Mouse (Mus musculus) naive thymus-derived CD4-positive, alpha-beta T cell, adult 2 months (primary cell): Measurements from ENCODE around the gene Lrfn4.

Experiments
- DNase-seq: peaks from one replicate; pipeline ENCODE4 v3.0.0-alpha.2; 2011; ENCODE audit warnings: low read depth

Lrfn4 gene

GRCm38 (mm10) chr19:4569356-4570236, 45.9 kb downstream of the Lrfn4 start:
- no peak for DNase-seq

- DNase-seq: no peak
Measured at GRCm38 (mm10) chr19:4568832-4569231, 46.6 kb downstream of the Lrfn4 start.

DNA sequence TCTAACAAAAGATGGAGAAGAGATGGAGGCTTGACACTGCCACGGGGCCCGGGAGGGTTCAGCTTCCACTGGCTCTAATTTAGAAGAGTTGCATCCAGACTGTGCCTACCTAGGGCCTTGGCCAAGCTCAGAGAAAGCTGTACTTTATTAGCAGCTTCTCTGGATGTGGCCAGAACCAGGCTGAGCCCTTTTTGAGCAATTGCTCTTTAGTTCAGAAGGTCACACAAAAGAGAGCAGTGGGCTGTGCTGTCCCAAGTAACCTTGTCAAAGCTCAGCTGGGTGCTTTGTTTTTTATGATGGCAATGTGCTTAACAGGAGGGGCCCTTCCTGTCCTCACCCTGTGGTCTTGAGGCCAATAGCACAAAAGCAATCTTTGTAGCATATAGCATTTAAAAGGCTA, 47.8 kb downstream of the Lrfn4 start:
- no peak for DNase-seq

GRCm38 (mm10) chr19:4566880-4567279, 48.6 kb downstream of the Lrfn4 start:
- no peak for DNase-seq

GRCm38 (mm10) chr19:4565678-4566077, 49.8 kb downstream of the Lrfn4 start:
- DNase-seq: no peak
